In the genomic region with DNA sequence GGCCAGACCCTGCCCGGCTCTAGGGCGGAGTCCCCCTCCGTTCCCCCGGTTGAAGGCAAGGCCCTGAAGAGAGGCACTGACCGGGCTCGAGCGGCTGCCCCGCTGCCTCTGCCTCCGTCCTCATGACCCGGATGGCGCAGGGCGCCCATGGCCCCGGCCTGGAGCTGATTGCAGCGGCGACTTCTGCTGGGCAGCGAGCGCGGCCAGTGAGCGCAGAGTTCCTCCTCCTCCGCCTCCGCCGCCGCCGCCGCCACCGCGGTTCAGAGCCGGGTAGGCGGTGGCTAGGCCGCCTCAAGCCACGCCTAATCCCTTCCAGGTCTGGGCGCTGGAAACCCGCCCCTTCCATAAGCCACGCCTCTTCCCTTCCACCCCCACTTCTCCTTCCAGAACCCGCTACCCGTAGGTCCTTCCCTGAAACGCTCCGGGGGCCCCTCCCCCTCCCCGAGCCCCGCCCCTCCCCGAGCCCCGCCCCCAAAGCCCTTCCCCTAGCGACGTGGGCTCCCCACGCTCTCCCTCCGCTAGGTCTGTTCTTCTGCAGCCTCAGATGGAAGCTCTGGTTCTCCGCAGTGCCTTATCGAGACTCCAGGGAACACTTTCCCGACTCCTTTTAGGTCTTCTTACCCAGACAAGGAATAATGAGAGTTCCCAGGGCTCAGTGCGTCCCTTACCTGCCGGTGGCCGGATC, we compare ENCODE assay signal across 8 mouse cellular contexts. TPM values are rescaled to one million over a fixed set of nuclear protein-coding genes. Genes with fewer than 3 reads are reported as not detected.
DNase-seq lines count a peak whose midpoint lies in the region; ATAC-seq lines count a peak whose summit lies in the region.

A gene (plus strand): TSS at position 479 of the 685 bp plus-strand sequence.

- peak; percentile 98 for ATAC-seq in hindbrain, embryonic 13.5 days (ENCODE audit: low FRiP score)

- peak within 1 kb of the TSS; percentile 87 for H3K4me3 ChIP-seq in hindbrain, embryonic 13.5 days

- H3K36me3 ChIP-seq in hindbrain, embryonic 13.5 days, result peaks cover 24% of the 10 kb centered on the region

- peaks cover 59% of the 10 kb centered on the region for H3K4me1 ChIP-seq in hindbrain, embryonic 13.5 days (replicated peaks)

- WGBS in hindbrain, embryonic 13.5 days, result 1% methylated on average over 35 of the region's 52 CpGs

- H3K9me3 ChIP-seq in hindbrain, embryonic 13.5 days, result no peaks in the 10 kb centered on the region

- peak; percentile 99 for DNase-seq in NIH3T3 (ENCODE audit: low read depth)
- peak; percentile 94 to 97 for DNase-seq in cerebellum, postnatal 10 days
- DNase-seq in frontal cortex, postnatal 14 days (ENCODE audit: low spot score in 2 of 2), result peak; percentile 86 to 87
- peak; percentile 65 to 73 for DNase-seq in layer of hippocampus, postnatal 25 days (ENCODE audit: extremely low spot score in 1 of 2, low spot score in 1 of 2)
- DNase-seq in lung, postnatal 25 days (ENCODE audit: low spot score), result peak; percentile 98
- DNase-seq in retina, embryonic 14.5 days (ENCODE audit: low spot score), result peak; percentile 98
- DNase-seq in thymus, postnatal 4 days, result peak; percentile 93

- H3K27me3 ChIP-seq in hindbrain, embryonic 13.5 days, result no peaks in the 10 kb centered on the region

- H3K4me2 ChIP-seq in hindbrain, embryonic 13.5 days, result peak within 1 kb of the TSS; percentile 92

- H3K9ac ChIP-seq in hindbrain, embryonic 13.5 days, result peak within 1 kb of the TSS; percentile 94

- peak within 1 kb of the TSS; percentile 95 for H3K27ac ChIP-seq in hindbrain, embryonic 13.5 days

RNA-seq across cellular contexts. Expression of the gene that starts here (rescaled TPM):
- polyA plus RNA-seq in hindbrain, embryonic 13.5 days (2015; fragmentation: Nextera tagmentation; extraction: Ambion mirVana), result 148 and 153 TPM in 2 replicates
- total RNA-seq in layer of hippocampus, postnatal 25 days (2021), result 10 to 100 TPM; 70.6 to 77.7 TPM

Comparison
In these comparisons a context has a peak if more than half of its experiments do, and no peak if none do; other contexts are left out.
1. Peak in every context shown above with its lines: DNase-seq, ATAC-seq, H3K4me3 ChIP-seq and H3K27ac ChIP-seq.